Mouse (Mus musculus) midbrain, embryonic 16.5 days (tissue): ENCODE measurements around the gene Adprhl1. TPM values are rescaled to one million over a fixed set of nuclear protein-coding genes. Genes with fewer than 3 reads are reported as not detected.

ENCODE experiments used
- ATAC-seq: fragments of 200-750 bp; cut with Nextera tagmentation; 2 replicates; pipeline ENCODE4 v1.8.0; 2017; ENCODE audit warnings: moderate TSS enrichment
- H3K27ac ChIP-seq: fragments of 300-500 bp; sonication (generic); 2 replicates; pipeline ENCODE4 v1.5.1; 2014; ENCODE audit warnings: mild to moderate bottlenecking, low read length, mixed read lengths
- H3K27me3 ChIP-seq: fragments of 300-500 bp; sonication (generic); 2 replicates; pipeline ENCODE4 v1.6.1; 2014; ENCODE audit warnings: low read depth, low read length, mixed read lengths; ENCODE audit not compliant: control insufficient read depth, insufficient read depth
- H3K36me3 ChIP-seq: fragments of 300-500 bp; sonication (generic); 2 replicates; pipeline ENCODE4 v1.6.1; 2014; ENCODE audit warnings: mild to moderate bottlenecking, low read length, moderate library complexity, mixed read lengths; ENCODE audit not compliant: control insufficient read depth, insufficient read depth
- H3K4me1 ChIP-seq: fragments of 300-500 bp; sonication (generic); 2 replicates; pipeline ENCODE4 v1.6.1; 2014; ENCODE audit warnings: mild to moderate bottlenecking, low read length, mixed read lengths; ENCODE audit not compliant: control insufficient read depth, insufficient read depth
- H3K4me2 ChIP-seq: fragments of 300-500 bp; sonication (generic); 2 replicates; pipeline ENCODE4 v1.6.1; 2014; ENCODE audit warnings: mild to moderate bottlenecking, low read length, mixed read lengths
- H3K4me3 ChIP-seq: fragments of 300-500 bp; sonication (generic); 2 replicates; pipeline ENCODE4 v1.5.1; 2014; ENCODE audit warnings: low read depth, mild to moderate bottlenecking, low read length, moderate library complexity, mixed read lengths
- H3K9ac ChIP-seq: fragments of 300-500 bp; sonication (generic); 2 replicates; pipeline ENCODE4 v1.6.1; 2014; ENCODE audit warnings: low read depth, low read length, mixed read lengths
- H3K9me3 ChIP-seq: fragments of 300-500 bp; sonication (generic); replicated peaks from 2 replicates; pipeline ENCODE4 v1.6.1; 2014; ENCODE audit warnings: mild to moderate bottlenecking, low read length, mixed read lengths; ENCODE audit not compliant: control insufficient read depth, poor library complexity, severe bottlenecking
- WGBS: fragments of 180-500 bp; shearing (Covaris S2); extraction: QIAGEN DNeasy Blood & Tissue Kit; methylation state at CpG from one replicate; pipeline ENCODE4 v1.1.7; 2014; 5-methylcytosine and 5-hydroxymethylcytosine counted together
- polyA plus RNA-seq: library from polyadenylated mRNA; unstranded; fragments of >200 nt; fragmentation: Nextera tagmentation; extraction: Ambion mirVana; gene quantifications from 2 replicates; pipeline ENCODE4 v1.2.1, GENCODE M21; 2015

Gene Adprhl1
- polyA plus RNA-seq, 1 experiment from 2014 or later, result 0.29 TPM

DNA sequence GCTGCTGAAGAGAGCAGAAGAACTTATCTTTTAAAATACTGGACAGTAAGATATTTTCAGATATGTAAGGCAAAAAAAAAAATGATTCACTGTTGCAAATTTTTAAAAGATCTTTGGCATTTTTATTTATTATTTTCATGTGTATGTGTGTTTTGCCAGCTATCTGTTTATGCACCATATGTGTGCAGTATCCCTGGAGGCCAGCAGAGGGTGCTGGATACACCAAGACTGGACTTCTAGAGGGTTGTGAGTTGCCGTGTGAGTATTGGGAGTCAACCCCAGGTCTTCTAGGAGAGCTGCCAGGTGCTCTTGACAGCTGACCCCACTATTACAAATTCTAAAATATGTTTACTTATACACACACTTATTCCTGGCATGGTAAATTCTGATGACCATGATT, 29.2 kb upstream of the Adprhl1 start:
- 86% methylated on average over 1 of the region's 1 CpGs for WGBS
- Histone ChIP-seq H3K27ac (no peak overlapping the region), H3K9ac (no peak overlapping the region), H3K27me3 (no peaks in the 10 kb centered on the region), H3K4me3 (no peak overlapping the region), H3K9me3 (no peaks in the 10 kb centered on the region), H3K36me3 (no peaks in the 10 kb centered on the region), H3K4me2 (no peak overlapping the region), H3K4me1 (peaks cover 12% of the 10 kb centered on the region)
- ATAC-seq, result no peak

DNA sequence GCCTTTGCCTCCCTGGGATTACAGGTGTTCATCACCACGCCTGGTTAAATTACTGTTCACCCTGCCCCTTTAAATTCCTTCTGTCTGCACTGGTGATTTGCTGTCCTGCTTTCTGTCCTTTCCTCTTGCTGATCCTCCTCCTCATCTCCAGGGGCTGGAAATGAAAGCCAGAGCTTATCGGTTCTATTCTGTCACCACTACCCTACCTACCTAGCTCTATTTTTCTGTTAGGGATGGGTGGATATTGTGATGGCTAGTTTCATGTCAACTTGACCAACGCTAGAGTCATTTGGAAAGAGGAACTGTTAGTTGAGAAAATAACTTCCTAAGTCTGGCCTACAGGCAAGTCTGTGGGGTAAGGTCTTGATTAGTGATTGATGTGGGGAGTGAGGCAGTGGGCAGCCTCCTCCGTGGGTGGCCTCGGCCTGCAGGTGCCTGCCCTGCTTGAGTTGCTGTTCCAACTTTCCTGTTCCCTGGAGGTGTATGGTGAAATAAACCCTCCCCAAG, 23.0 kb upstream of the Adprhl1 start:
- H3K27me3 ChIP-seq, result no peaks in the 10 kb centered on the region
- no peak overlapping the region for H3K4me2 ChIP-seq
- H3K9ac ChIP-seq, result no peak overlapping the region
- peaks cover 8% of the 10 kb centered on the region for H3K36me3 ChIP-seq
- H3K4me1 ChIP-seq, result no peaks in the 10 kb centered on the region
- no peak overlapping the region for H3K27ac ChIP-seq
- H3K9me3 ChIP-seq, result no peaks in the 10 kb centered on the region
- ATAC-seq, result no peak
- WGBS, result 95% methylated on average over 5 of the region's 5 CpGs
- H3K4me3 ChIP-seq, result no peak overlapping the region

- H3K4me1 ChIP-seq, result no peaks in the 10 kb centered on the region
- H3K27me3 ChIP-seq, result no peaks in the 10 kb centered on the region
- peaks cover 28% of the 10 kb centered on the region for H3K36me3 ChIP-seq
- H3K4me2 ChIP-seq, result no peak overlapping the region
- H3K4me3 ChIP-seq, result no peak overlapping the region
- no peak overlapping the region for H3K9ac ChIP-seq
- no peaks in the 10 kb centered on the region for H3K9me3 ChIP-seq
- WGBS, result 87% methylated on average over 5 of the region's 5 CpGs
- ATAC-seq, result no peak
- H3K27ac ChIP-seq, result no peak overlapping the region
Observed at GRCm38 (mm10) chr8:13272834-13273233, 18.9 kb upstream of the Adprhl1 start.

- Histone ChIP-seq H3K4me2 (no peak overlapping the region), H3K9ac (no peak overlapping the region), H3K36me3 (peaks cover 22% of the 10 kb centered on the region), H3K27ac (no peak overlapping the region), H3K27me3 (no peaks in the 10 kb centered on the region), H3K4me1 (no peaks in the 10 kb centered on the region), H3K4me3 (no peak overlapping the region), H3K9me3 (no peaks in the 10 kb centered on the region)
- no peak for ATAC-seq
- 73% methylated on average over 2 of the region's 2 CpGs for WGBS
Observed at GRCm38 (mm10) chr8:13267566-13267965, 13.6 kb upstream of the Adprhl1 start.

GRCm38 (mm10) chr8:13263376-13263775, 9.4 kb upstream of the Adprhl1 start:
- 60% methylated on average over 3 of the region's 3 CpGs for WGBS

GRCm38 (mm10) chr8:13253413-13253812, 549 bp downstream of the Adprhl1 start:
- no peak overlapping the region for H3K9ac ChIP-seq
- ATAC-seq, result no peak
- WGBS, result 86% methylated on average over 5 of the region's 5 CpGs

More at GRCm38 (mm10) chr8:13263376-13263775, 9.4 kb upstream of the Adprhl1 start:
- Histone ChIP-seq H3K9ac (no peak overlapping the region), H3K4me3 (no peak overlapping the region), H3K4me2 (no peak overlapping the region), H3K27me3 (no peaks in the 10 kb centered on the region), H3K27ac (no peak overlapping the region), H3K4me1 (no peaks in the 10 kb centered on the region), H3K36me3 (peaks cover 10% of the 10 kb centered on the region; the same call in 1 of the 2 replicates), H3K9me3 (no peaks in the 10 kb centered on the region)
- ATAC-seq, result no peak

GRCm38 (mm10) chr8:13252837-13253236, 1.1 kb downstream of the Adprhl1 start:
- Histone ChIP-seq H3K27ac (no peak overlapping the region), H3K9me3 (no peaks in the 10 kb centered on the region), H3K27me3 (no peaks in the 10 kb centered on the region), H3K4me3 (no peak overlapping the region), H3K4me2 (no peak overlapping the region), H3K4me1 (no peaks in the 10 kb centered on the region), H3K36me3 (peaks cover 14% of the 10 kb centered on the region), H3K9ac (no peak overlapping the region)
- ATAC-seq, result no peak
- 94% methylated on average over 13 of the region's 13 CpGs for WGBS

More at GRCm38 (mm10) chr8:13253413-13253812, 549 bp downstream of the Adprhl1 start:
- Histone ChIP-seq H3K27ac (no peak overlapping the region), H3K36me3 (peaks cover 16% of the 10 kb centered on the region), H3K27me3 (no peaks in the 10 kb centered on the region), H3K4me3 (no peak overlapping the region), H3K9me3 (no peaks in the 10 kb centered on the region), H3K4me1 (no peaks in the 10 kb centered on the region), H3K4me2 (no peak overlapping the region)

DNA sequence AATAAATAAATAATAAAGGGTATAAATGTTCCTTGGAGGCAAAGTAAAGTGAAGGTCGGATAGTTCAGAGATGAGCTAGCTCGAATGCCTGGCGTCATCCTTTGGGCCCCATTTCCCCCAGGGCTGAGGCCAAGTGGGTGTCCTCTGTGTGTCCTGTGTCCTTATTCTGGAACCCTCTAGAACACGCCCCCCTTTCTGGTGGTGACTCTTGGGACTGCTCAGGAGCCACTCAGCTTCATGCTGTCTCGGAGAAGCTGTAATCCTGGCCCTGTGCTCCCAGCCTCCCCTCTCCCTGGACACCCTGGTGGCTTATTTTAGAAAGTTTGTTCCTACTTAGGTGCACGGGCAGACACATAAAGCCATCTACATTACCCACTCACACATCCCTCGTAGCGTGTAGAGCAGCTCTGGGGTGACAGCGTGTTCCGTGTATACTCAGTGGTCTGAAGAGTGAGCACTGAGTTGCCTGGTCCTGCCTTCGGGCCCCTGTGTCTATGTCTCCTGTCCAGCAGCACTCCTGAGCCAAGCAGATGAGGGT, 9.6 kb downstream of the Adprhl1 start:
- WGBS, result 91% methylated on average over 11 of the region's 11 CpGs
- H3K27me3 ChIP-seq, result no peaks in the 10 kb centered on the region
- no peak for ATAC-seq
- H3K4me1 ChIP-seq, result no peaks in the 10 kb centered on the region
- no peak overlapping the region for H3K4me2 ChIP-seq
- no peak overlapping the region for H3K9ac ChIP-seq
- H3K27ac ChIP-seq, result no peak overlapping the region
- no peaks in the 10 kb centered on the region for H3K9me3 ChIP-seq
- H3K36me3 ChIP-seq, result no peaks in the 10 kb centered on the region
- H3K4me3 ChIP-seq, result no peak overlapping the region

GRCm38 (mm10) chr8:13242985-13243870, 10.7 kb downstream of the Adprhl1 start:
- no peak for ATAC-seq
- no peak overlapping the region for H3K27ac ChIP-seq
- H3K4me3 ChIP-seq, result no peak overlapping the region
- no peaks in the 10 kb centered on the region for H3K27me3 ChIP-seq
- no peaks in the 10 kb centered on the region for H3K4me1 ChIP-seq
- no peaks in the 10 kb centered on the region for H3K9me3 ChIP-seq
- 84% methylated on average over 10 of the region's 10 CpGs for WGBS
- no peaks in the 10 kb centered on the region for H3K36me3 ChIP-seq
- no peak overlapping the region for H3K9ac ChIP-seq
- no peak overlapping the region for H3K4me2 ChIP-seq
